Mouse (Mus musculus) ovary, adult 18-20 months (tissue): ENCODE measurements around the gene Tsen34.
"Not testable (repeated sequence)": the region's sequence is repeated elsewhere in the genome, so short reads cannot be mapped to it uniquely, and the experiment has no call there.

Source experiments
- DNase-seq: peaks from one replicate; pipeline ENCODE4 v3.0.0; 2022; ENCODE audit warnings: low spot score, mixed read lengths

The Tsen34 gene

DNA sequence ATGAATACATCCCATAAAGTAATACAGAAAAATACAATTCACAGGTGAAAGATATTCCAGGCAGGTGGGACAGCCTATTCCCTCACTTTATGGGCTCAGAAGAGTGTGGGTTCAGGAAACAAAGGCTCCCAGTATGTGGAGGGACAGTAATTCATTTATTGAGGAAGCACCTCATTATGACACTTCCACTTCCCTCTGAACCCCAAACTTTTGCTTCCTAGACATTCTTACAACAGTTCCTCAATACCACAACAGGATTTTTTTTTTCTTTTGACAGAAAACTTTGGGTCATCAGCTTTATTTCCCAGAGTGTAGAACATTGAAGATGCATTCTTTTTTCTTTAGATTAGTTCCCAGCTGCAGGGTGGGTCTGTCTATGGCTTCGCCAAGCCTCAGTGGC, 40.0 kb downstream of the Tsen34 start:
- not testable (repeated sequence) for DNase-seq
